Comparison of ENCODE assay signal across 21 mouse cellular contexts in the genomic region with DNA sequence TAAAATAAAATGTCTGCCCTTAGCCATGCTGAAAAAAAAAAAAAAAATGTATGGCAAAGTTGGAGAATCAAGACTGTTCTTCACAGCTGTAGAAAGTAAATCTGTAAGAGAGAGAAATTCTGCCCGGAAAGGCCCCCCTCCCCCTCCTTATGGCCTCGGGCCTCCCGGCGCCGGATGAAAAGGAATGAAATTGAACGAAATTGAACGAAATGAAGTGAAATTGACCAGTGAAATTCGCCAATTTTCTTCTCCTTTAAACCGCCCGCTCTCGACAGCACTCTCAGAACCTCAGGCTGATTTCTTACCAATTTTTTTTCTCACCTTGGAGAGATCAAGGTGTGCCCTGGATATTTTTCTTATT. TPM values are rescaled to one million over a fixed set of nuclear protein-coding genes. Genes with fewer than 3 reads are reported as not detected.
DNase-seq lines count a peak whose midpoint lies in the region; ATAC-seq and TF ChIP-seq lines count a peak whose summit lies in the region.
"Had no signal": no experiment of that assay in that cellular context is flagged by ENCODE, and none has a peak within 500 bp of the region (broad histone marks: within the 10 kb centered on the region; RNA-seq: fewer than 3 reads in every experiment).

No protein-coding gene starts in this region.

- peak overlapping the region; percentile 47; the same call in 1 of the 2 replicates for H3K4me3 ChIP-seq in kidney, embryonic 14.5 days (ENCODE audit: low read length)
- no peak overlapping the region for H3K4me3 ChIP-seq in midbrain, embryonic 14.5 days (replicated peaks; ENCODE audit: low read depth, low read length)
- H3K4me3 ChIP-seq in midbrain, postnatal 0 days (ENCODE audit: low read depth, low read length): no peak overlapping the region
- H3K4me3 ChIP-seq: heart, embryonic 15.5 days; liver, embryonic 12.5 days had no signal

- no peak for TF ChIP-seq CTCF in midbrain, postnatal 0 days (IDR thresholded peaks at IDR 0.05)

- no peak for ATAC-seq in kidney, embryonic 14.5 days (ENCODE audit: low FRiP score, low TSS enrichment)
- no peak for ATAC-seq in midbrain, embryonic 14.5 days (ENCODE audit: low FRiP score, low TSS enrichment)
- no peak for ATAC-seq in midbrain, postnatal 0 days (ENCODE audit: low FRiP score)
- ATAC-seq: liver, embryonic 12.5 days had no signal

- DNase-seq in cerebellum, postnatal 14 days: peak; percentile 18 to 29
- no peak for DNase-seq in cerebellum, adult 9-10 months
- no peak for DNase-seq in kidney, postnatal 10 days
- peak; percentile 45 for DNase-seq in midbrain, embryonic 14.5 days
- no peak for DNase-seq in midbrain, postnatal 0 days (ENCODE audit: low spot score)
- peak; percentile 21 for DNase-seq in splenic B cell, adult 2 months (ENCODE audit: low read depth, low spot score)
- no peak for DNase-seq in cerebellum, postnatal 36 days
- DNase-seq: adrenal gland, adult 2 months; cerebellum, adult 11 months; gastrocnemius, postnatal 10 days; heart, adult 18-20 months; kidney, adult 11 months; thymus, postnatal 4 days had no signal

- peak overlapping the region; percentile 7; the same call in 1 of the 2 replicates for H3K9ac ChIP-seq in kidney, embryonic 14.5 days (ENCODE audit: low read depth, low read length)
- H3K9ac ChIP-seq in midbrain, embryonic 14.5 days (replicated peaks; ENCODE audit: low read length): no peak overlapping the region
- no peak overlapping the region for H3K9ac ChIP-seq in midbrain, postnatal 0 days (replicated peaks; ENCODE audit: low read length, poor library complexity, severe bottlenecking)
- H3K9ac ChIP-seq: heart, embryonic 15.5 days; hindbrain, embryonic 13.5 days; liver, embryonic 12.5 days; lung, embryonic 15.5 days had no signal

- H3K4me1 ChIP-seq in kidney, embryonic 14.5 days (ENCODE audit: control insufficient read depth, insufficient read depth, low read length): 0 out of 2 replicates have a peak, but pooled peaks cover 5% of the 10 kb centered on the region
- 0 out of 2 replicates have a peak, but pooled peaks cover 5% of the 10 kb centered on the region for H3K4me1 ChIP-seq in midbrain, embryonic 14.5 days (ENCODE audit: control insufficient read depth, insufficient read depth, low read length)
- no peaks in the 10 kb centered on the region for H3K4me1 ChIP-seq in midbrain, postnatal 0 days (ENCODE audit: insufficient read depth, low read length)

- H3K27ac ChIP-seq in kidney, embryonic 14.5 days (ENCODE audit: low read depth, low read length): no peak overlapping the region; the same call in 1 of the 2 replicates
- H3K27ac ChIP-seq in midbrain, embryonic 14.5 days (replicated peaks; ENCODE audit: low read depth, low read length): no peak overlapping the region
- H3K27ac ChIP-seq in midbrain, postnatal 0 days (ENCODE audit: low read depth, low read length): no peak overlapping the region
- H3K27ac ChIP-seq: heart, embryonic 15.5 days; hindbrain, embryonic 13.5 days; liver, embryonic 12.5 days; lung, embryonic 15.5 days had no signal

- H3K9me3 ChIP-seq in kidney, embryonic 14.5 days (ENCODE audit: control insufficient read depth, low read length): no peaks in the 10 kb centered on the region
- no peaks in the 10 kb centered on the region for H3K9me3 ChIP-seq in midbrain, embryonic 14.5 days (ENCODE audit: control insufficient read depth, low read length)
- no peaks in the 10 kb centered on the region for H3K9me3 ChIP-seq in midbrain, postnatal 0 days (ENCODE audit: low read length)
- H3K9me3 ChIP-seq: heart, embryonic 15.5 days; hindbrain, embryonic 13.5 days; liver, embryonic 12.5 days; lung, embryonic 15.5 days had no signal

- no peaks in the 10 kb centered on the region; the same call in 1 of the 2 replicates for H3K36me3 ChIP-seq in kidney, embryonic 14.5 days (ENCODE audit: control insufficient read depth, insufficient read depth, low read length)
- H3K36me3 ChIP-seq in midbrain, embryonic 14.5 days (ENCODE audit: control insufficient read depth, insufficient read depth, low read length): no peaks in the 10 kb centered on the region
- H3K36me3 ChIP-seq in midbrain, postnatal 0 days (ENCODE audit: insufficient read depth, low read length): no peaks in the 10 kb centered on the region
- no peaks in the 10 kb centered on the region for H3K36me3 ChIP-seq in splenic B cell, adult 2 months (ENCODE audit: control insufficient read depth, insufficient read depth, low read length, poor library complexity, severe bottlenecking)
- H3K36me3 ChIP-seq: heart, embryonic 15.5 days; hindbrain, embryonic 13.5 days; liver, embryonic 12.5 days; lung, embryonic 15.5 days had no signal

- peaks cover 73% of the 10 kb centered on the region for H3K27me3 ChIP-seq in kidney, embryonic 14.5 days (ENCODE audit: control insufficient read depth, insufficient read depth, low read length)
- H3K27me3 ChIP-seq in midbrain, embryonic 14.5 days (ENCODE audit: control insufficient read depth, insufficient read depth, low read length): peaks cover 99% of the 10 kb centered on the region
- peaks cover 64% of the 10 kb centered on the region for H3K27me3 ChIP-seq in midbrain, postnatal 0 days (ENCODE audit: insufficient read depth, low read length)
- peaks cover 10% of the 10 kb centered on the region; the same call in 1 of the 2 replicates for H3K27me3 ChIP-seq in splenic B cell, adult 2 months (ENCODE audit: control insufficient read depth, insufficient read depth, low read length, poor library complexity, severe bottlenecking)

- H3K4me2 ChIP-seq in kidney, embryonic 14.5 days (replicated peaks; ENCODE audit: low read depth, low read length): peak overlapping the region; percentile 48
- no peak overlapping the region for H3K4me2 ChIP-seq in midbrain, embryonic 14.5 days (ENCODE audit: low read length)
- no peak overlapping the region for H3K4me2 ChIP-seq in midbrain, postnatal 0 days (ENCODE audit: low read depth, low read length, poor library complexity, severe bottlenecking)
- H3K4me2 ChIP-seq: heart, embryonic 15.5 days; hindbrain, embryonic 13.5 days; liver, embryonic 12.5 days had no signal

- WGBS in kidney, embryonic 14.5 days: 16% methylated on average over 11 of the region's 11 CpGs
- WGBS in midbrain, embryonic 14.5 days: 2% methylated on average over 11 of the region's 11 CpGs
- 3% methylated on average over 11 of the region's 11 CpGs for WGBS in midbrain, postnatal 0 days

RNA-seq across cellular contexts. Expression of a gene that starts 5.3 kb away (rescaled TPM):
- 5.0 and 8.3 TPM in 2 replicates for polyA plus RNA-seq in kidney, embryonic 14.5 days (2014; fragmentation: Nextera tagmentation; extraction: Ambion mirVana)
- 0.11 and 0.54 TPM in 2 replicates for polyA plus RNA-seq in midbrain, embryonic 14.5 days (2014; fragmentation: Nextera tagmentation; extraction: Ambion mirVana)
- 1.0 and 2.5 TPM in 2 replicates for total RNA-seq in midbrain, postnatal 0 days (2014; rRNA removed)
- polyA plus RNA-seq in midbrain, postnatal 0 days (2015; fragmentation: Nextera tagmentation; extraction: Ambion mirVana): 0.44 and 0.58 TPM in 2 replicates
- polyA plus RNA-seq: heart, embryonic 15.5 days had no signal

RNA-seq across cellular contexts. Expression of a gene that starts 22.4 kb away (rescaled TPM):
- polyA plus RNA-seq in kidney, embryonic 14.5 days (2014; fragmentation: Nextera tagmentation; extraction: Ambion mirVana): not detected in 2 replicates
- polyA plus RNA-seq in midbrain, embryonic 14.5 days (2014; fragmentation: Nextera tagmentation; extraction: Ambion mirVana): not detected in 2 replicates
- 0.27 TPM in 1 of 2 replicates, not detected in the other for total RNA-seq in midbrain, postnatal 0 days (2014; rRNA removed)
- 0.31 and 0.39 TPM in 2 replicates for polyA plus RNA-seq in midbrain, postnatal 0 days (2015; fragmentation: Nextera tagmentation; extraction: Ambion mirVana)
- total RNA-seq: adrenal gland, adult 2 months; gastrocnemius, postnatal 10 days; heart, adult 18-20 months; layer of hippocampus, adult 18-20 months; left cerebral cortex, postnatal 36 days; neutrophil, adult 5-6 weeks had no signal
- polyA plus RNA-seq: heart, embryonic 15.5 days; hindbrain, embryonic 13.5 days; liver, embryonic 12.5 days; lung, embryonic 15.5 days had no signal

Comparison
In these comparisons a context has a peak if more than half of its experiments do, and no peak if none do; other contexts are left out.
1. DNase-seq: peak in cerebellum, postnatal 14 days (2 of 2), midbrain, embryonic 14.5 days (single experiment) and splenic B cell, adult 2 months (single experiment); none in cerebellum, adult 9-10 months (single experiment), kidney, postnatal 10 days (single experiment), midbrain, postnatal 0 days (single experiment) and cerebellum, postnatal 36 days (0 of 2).